Mouse (Mus musculus) brown adipose tissue, adult 24 weeks (tissue): Measurements from ENCODE around the gene Trip11. TPM values are rescaled to one million over a fixed set of nuclear protein-coding genes. Genes with fewer than 3 reads are reported as not detected.

ENCODE experiments used
- H3K27ac ChIP-seq: fragments of 200-500 bp; replicated peaks from 2 replicates; pipeline ENCODE4 v1.5.1; 2012; ENCODE audit warnings: low read depth, mild to moderate bottlenecking, low read length
- H3K4me1 ChIP-seq: fragments of 200-500 bp; 2 replicates; pipeline ENCODE4 v1.6.1; 2012; ENCODE audit warnings: low read length, mixed read lengths; ENCODE audit not compliant: control insufficient read depth, insufficient read depth, insufficient read length
- H3K4me3 ChIP-seq: fragments of 200-500 bp; 2 replicates; pipeline ENCODE4 v1.5.1; 2012; ENCODE audit warnings: low read depth, mild to moderate bottlenecking, low read length, moderate library complexity; ENCODE audit not compliant: insufficient read depth
- polyA plus RNA-seq: library from polyadenylated mRNA; stranded (reverse); fragments of >200 nt; gene quantifications from 2 replicates; pipeline ENCODE4 v1.2.4, GENCODE M21; 2012; ENCODE audit not compliant: missing spikeins, insufficient read depth, insufficient read length

Gene Trip11
- polyA plus RNA-seq, 1 experiment = 17.1 TPM

DNA sequence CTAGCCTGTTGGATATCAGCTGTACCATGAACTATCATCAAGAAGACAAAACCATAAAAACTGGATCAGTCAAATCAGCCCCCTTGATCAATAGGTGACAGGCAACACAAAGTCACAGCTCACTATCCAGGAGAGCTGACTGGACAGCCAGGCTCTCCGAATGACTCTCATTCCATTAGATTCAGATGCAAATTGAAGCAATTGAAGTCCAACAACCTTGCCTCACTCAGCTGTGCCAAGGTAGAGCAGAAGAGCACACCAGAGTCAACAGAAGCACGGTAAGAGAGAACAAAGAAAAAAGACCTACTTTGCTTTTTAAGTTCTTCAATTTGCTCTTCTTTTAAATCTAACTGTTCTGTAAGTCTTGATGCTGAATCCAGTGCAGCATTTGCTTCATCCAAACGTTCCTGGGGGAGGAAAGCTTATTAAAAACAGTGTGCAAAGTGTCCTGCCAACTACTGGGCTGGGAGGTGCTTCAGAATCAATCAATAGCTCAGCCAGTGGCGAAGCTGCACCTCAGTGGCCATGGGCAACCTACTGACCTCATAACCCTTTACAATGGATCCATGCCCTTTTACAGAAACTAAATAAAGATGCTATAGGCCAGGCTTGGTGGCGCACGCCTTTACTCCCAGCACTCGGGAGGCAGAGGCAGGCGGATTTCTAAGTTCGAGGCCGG lies 50.6 kb downstream of the Trip11 start:
- H3K27ac ChIP-seq = no peak overlapping the region
- H3K4me1 ChIP-seq = peaks cover 4% of the 10 kb centered on the region; the same call in 1 of the 2 replicates
- no peak overlapping the region for H3K4me3 ChIP-seq

DNA sequence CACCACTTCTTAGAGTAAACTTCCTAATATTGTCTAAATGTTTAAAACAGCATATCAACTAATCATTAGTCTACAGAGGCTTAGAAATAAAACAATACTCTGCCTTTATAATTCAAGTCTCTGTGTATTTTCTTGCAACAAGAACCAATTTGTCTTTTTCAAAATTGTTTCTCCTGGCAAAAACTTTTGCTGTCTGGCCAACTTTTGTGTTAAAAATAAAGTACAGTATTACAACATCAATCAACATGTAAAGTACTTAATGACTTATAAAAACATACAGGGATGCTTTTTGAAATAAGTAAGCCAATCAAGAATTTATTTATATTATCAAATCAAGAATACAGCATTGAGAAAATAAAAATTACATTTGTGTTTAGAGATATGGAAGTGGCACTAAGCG lies 52.8 kb downstream of the Trip11 start:
- peaks cover 4% of the 10 kb centered on the region; the same call in 1 of the 2 replicates for H3K4me1 ChIP-seq
- H3K27ac ChIP-seq = no peak overlapping the region
- H3K4me3 ChIP-seq = no peak overlapping the region

DNA sequence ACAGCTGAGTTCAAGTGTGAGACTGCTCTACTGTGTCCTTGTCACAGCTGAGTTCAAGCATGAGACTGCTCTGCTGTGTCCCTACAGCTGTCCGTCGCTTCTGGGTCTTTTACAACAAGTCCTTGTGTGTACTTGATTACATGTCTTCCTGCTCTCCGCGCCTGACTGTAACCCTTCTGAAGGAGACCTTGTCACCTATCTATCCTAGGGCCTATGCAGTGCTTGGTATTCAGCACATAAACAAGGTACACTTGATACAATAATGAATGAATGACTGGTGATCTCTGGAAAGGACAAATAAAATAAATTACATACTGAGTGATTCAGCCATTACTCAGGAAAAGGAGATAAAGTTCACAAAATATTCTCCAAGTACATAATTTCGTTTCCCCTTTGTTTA lies 55.1 kb downstream of the Trip11 start:
- Histone ChIP-seq H3K4me3 (no peak overlapping the region), H3K4me1 (peaks cover 4% of the 10 kb centered on the region; the same call in 1 of the 2 replicates), H3K27ac (no peak overlapping the region)

DNA sequence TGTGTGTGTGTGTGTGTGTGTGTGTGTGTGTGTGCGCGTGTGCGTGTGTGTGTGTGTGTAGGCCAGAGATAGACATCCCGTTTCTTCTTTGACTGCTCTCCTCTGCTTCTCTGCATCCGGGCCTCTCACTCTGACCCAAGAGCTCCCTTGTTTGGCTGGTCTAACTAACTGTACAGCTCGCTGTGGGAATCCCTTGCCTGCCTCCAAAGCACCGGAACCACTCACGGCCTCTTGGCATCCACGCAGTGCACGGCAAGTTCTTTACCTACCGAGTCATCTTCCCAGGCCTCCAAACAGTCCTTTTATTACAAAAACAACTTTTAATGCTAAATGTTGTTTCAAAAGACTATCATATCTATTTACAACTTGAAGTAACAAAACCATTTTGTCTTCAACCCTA lies 58.7 kb downstream of the Trip11 start:
- Histone ChIP-seq H3K4me3 (no peak overlapping the region), H3K4me1 (no peaks in the 10 kb centered on the region), H3K27ac (no peak overlapping the region)

DNA sequence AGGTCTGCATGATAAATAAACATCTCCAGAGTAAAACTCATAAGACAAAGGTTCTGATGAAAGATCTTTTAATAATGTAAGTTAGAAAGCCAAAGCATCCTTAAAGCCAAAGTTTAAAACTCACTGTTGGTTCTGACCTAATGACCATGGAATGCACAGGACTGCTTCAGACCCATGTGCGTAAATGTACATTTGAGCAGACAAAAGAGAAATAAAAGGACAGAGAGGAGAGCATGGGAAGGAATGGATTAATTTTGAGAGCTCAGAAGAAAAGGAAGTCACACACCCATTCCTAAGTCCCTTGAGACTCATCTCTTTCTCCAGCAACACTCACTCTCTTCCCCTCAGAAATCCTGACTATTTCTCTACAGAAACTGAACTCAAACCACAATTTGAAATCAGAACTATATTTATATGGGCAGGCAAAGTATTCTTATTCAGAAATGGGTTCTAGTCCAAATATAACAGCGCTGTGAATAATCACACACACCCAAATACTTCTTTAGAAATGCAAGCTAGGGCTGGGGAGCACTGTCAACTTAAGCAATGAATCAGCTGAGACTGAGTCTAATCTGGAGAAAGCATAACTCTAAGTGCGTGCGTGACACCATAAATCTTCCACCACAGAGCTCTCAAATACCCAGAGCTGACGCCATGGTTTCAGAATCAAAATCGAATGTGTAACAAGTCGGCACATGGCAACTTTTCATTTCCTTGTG lies 61.1 kb downstream of the Trip11 start:
- H3K4me3 ChIP-seq = no peak overlapping the region
- H3K4me1 ChIP-seq = no peaks in the 10 kb centered on the region
- H3K27ac ChIP-seq = no peak overlapping the region

DNA sequence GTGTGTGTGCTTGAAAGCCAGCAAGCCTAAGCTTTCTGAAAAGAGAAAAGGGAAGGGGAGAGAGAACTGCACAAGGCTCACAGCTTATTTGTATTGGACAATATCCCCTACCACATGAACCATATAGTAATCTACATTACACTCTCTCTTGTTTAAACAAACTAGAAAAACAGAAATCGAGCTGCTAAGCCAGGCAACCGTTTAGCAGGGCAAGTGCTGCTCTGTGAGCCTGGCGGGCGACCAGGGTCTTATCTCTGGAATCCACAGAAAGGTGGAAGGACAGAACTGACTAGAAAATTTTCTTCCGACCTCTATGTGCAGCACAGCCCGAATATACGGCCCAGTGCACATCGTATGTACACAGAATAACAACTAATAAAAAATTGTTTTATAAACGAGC lies 61.8 kb downstream of the Trip11 start:
- no peak overlapping the region for H3K27ac ChIP-seq
- H3K4me3 ChIP-seq = no peak overlapping the region

DNA sequence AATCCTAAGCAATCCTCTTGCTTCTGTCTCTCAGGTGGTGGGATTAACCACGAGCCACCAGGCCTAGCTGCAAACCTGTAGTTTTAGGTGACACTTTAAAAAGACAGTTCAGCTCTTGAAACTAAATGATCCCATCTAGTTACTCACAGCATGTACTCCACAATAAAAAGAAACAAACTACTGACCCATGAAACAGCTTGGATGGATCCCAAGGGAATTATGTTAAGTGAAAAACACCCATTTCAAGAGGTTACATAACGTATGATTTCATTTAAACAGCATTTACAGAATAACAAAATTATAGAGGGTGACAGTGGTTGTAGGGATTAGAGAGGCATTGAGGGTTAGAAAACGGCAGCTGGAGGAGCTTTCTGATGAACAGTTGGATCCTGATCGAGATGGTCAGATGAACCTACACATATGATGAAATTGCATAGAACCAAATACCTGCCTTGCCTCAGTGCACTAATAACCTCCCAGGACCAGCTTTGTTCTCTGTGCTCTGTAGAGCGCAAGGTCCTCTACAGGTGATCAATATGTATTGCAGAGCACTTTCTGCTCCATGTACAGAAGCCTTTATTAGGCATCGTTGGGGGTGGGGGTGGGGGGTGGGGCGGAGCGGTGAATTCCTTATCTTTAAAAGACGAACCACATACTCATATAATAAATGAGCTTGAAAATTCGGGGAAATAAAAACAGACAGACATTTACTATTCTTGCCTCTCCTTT lies 76.4 kb downstream of the Trip11 start:
- H3K4me1 ChIP-seq = no peaks in the 10 kb centered on the region
- H3K27ac ChIP-seq = no peak overlapping the region
- no peak overlapping the region for H3K4me3 ChIP-seq

More for the DNA sequence above, 61.8 kb downstream of the Trip11 start:
- no peaks in the 10 kb centered on the region for H3K4me1 ChIP-seq

DNA sequence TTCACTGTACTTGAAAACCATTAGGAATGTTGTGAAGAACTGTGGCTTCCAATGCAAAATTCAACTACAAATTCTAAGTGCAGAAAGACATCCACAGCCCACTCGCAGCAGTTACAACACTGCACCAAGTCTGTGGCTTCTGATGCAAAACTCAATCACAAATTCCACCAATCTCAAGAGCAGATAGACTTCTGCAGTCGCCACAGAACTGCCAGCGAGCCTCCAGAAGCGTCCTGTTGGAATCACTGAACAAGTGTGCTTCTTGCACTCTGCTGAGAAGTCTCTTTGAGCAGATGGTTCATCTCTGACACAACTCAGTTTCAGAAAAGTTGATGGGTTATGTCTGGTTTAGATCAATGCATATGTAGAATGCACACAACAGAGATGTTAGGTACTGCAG lies 78.4 kb downstream of the Trip11 start:
- H3K27ac ChIP-seq = no peak overlapping the region
- no peak overlapping the region for H3K4me3 ChIP-seq

DNA sequence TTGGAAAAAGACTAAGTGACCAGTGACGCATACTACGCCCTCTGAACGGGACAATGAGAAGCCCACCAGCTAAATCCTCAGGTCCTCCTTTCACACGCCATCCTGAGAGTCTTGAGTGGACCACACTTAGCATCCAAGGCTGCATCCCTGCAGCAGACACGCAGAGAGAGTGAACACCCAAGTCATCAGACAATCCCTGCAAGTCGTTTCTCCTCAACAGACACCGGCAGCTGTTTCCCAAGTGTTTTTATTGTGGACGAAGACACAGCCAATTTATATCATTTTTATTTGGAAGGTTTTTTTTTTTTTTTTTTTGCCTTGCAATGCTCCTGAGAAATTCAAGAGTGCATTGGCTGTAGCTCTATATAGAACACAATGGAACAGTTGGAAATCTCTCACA lies 79.3 kb downstream of the Trip11 start:
- Histone ChIP-seq H3K4me1 (no peaks in the 10 kb centered on the region; the same call in 1 of the 2 replicates), H3K27ac (no peak overlapping the region)

More for the DNA sequence above, 78.4 kb downstream of the Trip11 start:
- no peaks in the 10 kb centered on the region; the same call in 1 of the 2 replicates for H3K4me1 ChIP-seq

DNA sequence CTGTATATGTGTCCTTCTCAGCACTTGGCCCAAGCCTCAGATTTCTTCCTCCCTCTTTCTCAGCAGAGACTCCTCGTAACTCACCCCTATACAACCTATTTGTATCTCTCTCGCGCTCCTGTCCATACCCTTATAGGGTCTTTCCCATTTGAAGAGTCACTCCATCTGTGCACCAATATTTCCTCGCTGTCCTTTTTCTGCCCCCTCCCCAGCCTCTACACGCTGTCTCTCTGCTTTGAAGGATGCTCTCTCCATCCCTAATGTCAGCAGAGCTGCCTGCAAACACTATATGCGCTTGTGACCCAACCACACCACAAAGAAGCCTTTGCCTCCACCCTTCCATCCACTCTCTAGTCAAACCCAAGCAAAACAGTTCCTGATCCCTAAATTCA lies 80.0 kb downstream of the Trip11 start:
- Histone ChIP-seq H3K4me1 (no peaks in the 10 kb centered on the region; the same call in 1 of the 2 replicates), H3K4me3 (no peak overlapping the region), H3K27ac (no peak overlapping the region)

More for the DNA sequence above, 79.3 kb downstream of the Trip11 start:
- no peak overlapping the region for H3K4me3 ChIP-seq

DNA sequence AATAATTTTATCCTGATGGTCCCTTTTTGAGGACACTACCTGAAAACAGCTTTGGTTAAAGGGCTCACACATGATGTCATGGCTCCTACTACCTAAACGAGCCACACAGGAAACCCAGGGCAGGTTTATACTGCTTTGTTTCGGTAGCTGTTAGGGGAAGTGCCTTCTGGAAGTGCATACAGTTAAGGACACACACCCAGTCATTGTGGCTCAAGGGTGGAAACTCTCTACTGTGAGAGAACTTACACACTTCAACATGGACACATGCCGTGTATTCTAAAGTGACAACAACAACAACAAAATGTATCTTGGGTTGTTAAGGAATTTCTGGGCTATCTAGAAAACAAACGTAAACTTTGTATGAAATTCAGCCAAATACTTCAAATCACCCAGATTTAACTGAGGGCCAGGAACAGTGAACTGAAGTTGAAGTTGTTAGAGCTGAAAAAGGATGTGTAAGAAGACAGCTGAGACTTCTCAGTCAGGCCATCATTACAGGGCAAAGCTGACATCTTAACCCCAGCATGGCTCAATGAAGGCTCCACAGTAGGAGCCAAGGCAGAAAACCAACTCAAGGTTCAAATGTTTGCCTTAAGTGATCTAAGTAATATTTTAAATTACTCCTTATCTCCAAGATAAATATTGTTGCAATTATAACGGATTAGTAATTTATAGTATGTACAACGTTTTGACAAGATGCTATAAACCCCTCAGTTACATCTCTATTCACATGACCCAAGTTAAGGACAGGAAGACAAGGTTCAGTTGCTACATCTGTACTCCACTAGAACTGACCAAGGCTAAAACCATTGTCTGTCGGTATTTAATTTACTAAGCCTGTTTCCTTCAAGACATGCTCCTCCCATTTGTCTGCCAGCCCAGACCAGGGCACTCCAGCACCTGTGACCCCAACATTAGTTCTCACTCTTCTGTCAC lies 80.6 kb downstream of the Trip11 start:
- no peak overlapping the region for H3K4me3 ChIP-seq
- no peak overlapping the region for H3K27ac ChIP-seq
- no peaks in the 10 kb centered on the region; the same call in 1 of the 2 replicates for H3K4me1 ChIP-seq

DNA sequence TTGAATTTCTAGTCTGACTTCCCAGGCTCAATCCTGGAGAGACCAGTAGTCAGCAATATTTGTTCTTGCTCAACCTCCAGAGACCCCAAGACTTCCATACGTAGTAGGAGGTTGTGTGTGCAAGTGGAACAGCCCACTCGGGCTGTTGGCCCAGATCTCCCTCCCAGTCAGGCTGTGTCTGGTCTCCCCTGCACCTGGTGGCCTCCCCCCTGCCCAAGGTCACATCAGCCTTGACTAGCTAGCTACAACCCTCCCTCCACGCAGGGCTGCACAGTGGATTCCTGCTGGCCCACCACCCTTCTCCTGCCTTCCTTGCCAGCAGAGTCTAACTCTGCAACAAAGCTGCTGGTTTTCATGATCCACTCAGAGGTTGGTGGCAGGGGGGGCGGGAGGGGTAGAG lies 81.8 kb downstream of the Trip11 start:
- Histone ChIP-seq H3K4me3 (no peak overlapping the region), H3K4me1 (no peaks in the 10 kb centered on the region; the same call in 1 of the 2 replicates), H3K27ac (no peak overlapping the region)

DNA sequence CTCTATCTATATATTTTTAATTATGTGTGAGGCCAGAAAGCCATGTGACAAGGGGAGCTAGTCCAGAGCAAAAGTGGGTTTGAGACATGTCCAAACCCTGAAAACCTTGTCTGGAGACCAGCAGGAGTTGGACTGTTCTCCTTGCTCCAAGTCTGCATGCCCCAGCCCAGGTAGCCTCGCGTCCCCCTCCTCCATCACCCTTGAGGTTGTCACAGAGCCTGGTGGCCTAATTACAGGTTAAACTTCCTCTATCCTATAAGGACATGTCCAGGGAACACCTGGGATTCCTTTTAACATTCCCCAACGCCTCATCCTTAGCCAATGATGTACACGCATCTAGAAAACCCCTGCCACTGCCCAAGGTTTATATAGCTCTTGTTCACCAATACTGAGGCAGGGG lies 89.9 kb downstream of the Trip11 start:
- no peak overlapping the region for H3K27ac ChIP-seq
- peaks cover 8% of the 10 kb centered on the region; the same call in 1 of the 2 replicates for H3K4me1 ChIP-seq
- no peak overlapping the region for H3K4me3 ChIP-seq

DNA sequence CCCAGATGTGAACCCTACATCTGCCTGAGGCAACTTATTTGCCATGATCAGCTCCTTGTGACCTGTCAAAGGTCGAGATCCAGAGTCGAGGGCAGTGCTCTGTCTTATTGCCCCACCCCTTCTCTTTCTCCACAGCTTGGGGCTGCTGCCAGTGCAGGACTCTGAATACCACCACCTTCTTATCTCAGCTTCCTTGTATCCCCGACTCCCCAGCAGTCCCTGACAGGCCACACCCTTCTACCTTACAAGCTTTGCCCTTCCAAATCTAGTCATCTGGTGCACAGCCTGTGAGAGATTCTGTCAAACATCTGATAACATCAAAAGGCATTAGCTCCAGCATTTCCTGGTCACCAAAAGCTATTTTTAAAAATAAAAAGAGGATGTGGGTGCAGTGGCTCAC lies 91.5 kb downstream of the Trip11 start:
- peaks cover 8% of the 10 kb centered on the region; the same call in 1 of the 2 replicates for H3K4me1 ChIP-seq
- H3K27ac ChIP-seq = no peak overlapping the region

More for the DNA sequence above, 91.5 kb downstream of the Trip11 start:
- no peak overlapping the region for H3K4me3 ChIP-seq
